Mouse (Mus musculus) neural tube, embryonic 14.5 days (tissue): Measurements from ENCODE around the gene Bik. TPM values are rescaled to one million over a fixed set of nuclear protein-coding genes. Genes with fewer than 3 reads are reported as not detected.
A peak's percentile ranks its signal among the peaks of the same experiment; 100 is the strongest.

ENCODE experiments used
- ATAC-seq: fragments of 200-750 bp; cut with Nextera tagmentation; 2 replicates; pipeline ENCODE4 v1.8.0; 2017; ENCODE audit warnings: low read depth, mild to moderate bottlenecking, moderate TSS enrichment, moderate library complexity
- H3K27ac ChIP-seq: fragments of 300-500 bp; sonication (generic); 2 replicates; pipeline ENCODE4 v1.5.1; 2014; ENCODE audit warnings: low read depth, mild to moderate bottlenecking, control low read depth, low read length, moderate library complexity, mixed read lengths
- H3K27me3 ChIP-seq: fragments of 300-500 bp; sonication (generic); 2 replicates; pipeline ENCODE4 v1.6.1; 2014; ENCODE audit warnings: low read length; ENCODE audit not compliant: control insufficient read depth, insufficient read depth
- H3K36me3 ChIP-seq: fragments of 300-500 bp; sonication (generic); 2 replicates; pipeline ENCODE4 v1.6.1; 2014; ENCODE audit warnings: low read length, mixed read lengths; ENCODE audit not compliant: control insufficient read depth, insufficient read depth
- H3K4me1 ChIP-seq: fragments of 300-500 bp; sonication (generic); 2 replicates; pipeline ENCODE4 v1.6.1; 2014; ENCODE audit warnings: low read length; ENCODE audit not compliant: control insufficient read depth, insufficient read depth
- H3K4me2 ChIP-seq: fragments of 300-500 bp; sonication (generic); 2 replicates; pipeline ENCODE4 v1.6.1; 2014; ENCODE audit warnings: mild to moderate bottlenecking, low read depth, low read length, control low read depth
- H3K4me3 ChIP-seq: fragments of 300-500 bp; sonication (generic); 2 replicates; pipeline ENCODE4 v1.5.1; 2014; ENCODE audit warnings: low read depth, low read length, control low read depth, mixed read lengths
- H3K9ac ChIP-seq: fragments of 300-500 bp; sonication (generic); replicated peaks from 2 replicates; pipeline ENCODE4 v1.6.1; 2014; ENCODE audit warnings: low read depth, mild to moderate bottlenecking, control low read depth, low read length, mixed read lengths
- H3K9me3 ChIP-seq: fragments of 300-500 bp; sonication (generic); 2 replicates; pipeline ENCODE4 v1.6.1; 2016; ENCODE audit warnings: low read length; ENCODE audit not compliant: control insufficient read depth
- WGBS: fragments of 180-500 bp; shearing (Covaris S2); extraction: QIAGEN DNeasy Blood & Tissue Kit; methylation state at CpG from one replicate; pipeline ENCODE4 v1.1.7; 2014; 5-methylcytosine and 5-hydroxymethylcytosine counted together
- polyA plus RNA-seq: library from polyadenylated mRNA; unstranded; fragments of >200 nt; fragmentation: Nextera tagmentation; extraction: Ambion mirVana; gene quantifications from 2 replicates; pipeline ENCODE4 v1.2.1, GENCODE M21; 2014

Gene Bik
- 0.52 and 0.73 TPM in 2 replicates for polyA plus RNA-seq

DNA sequence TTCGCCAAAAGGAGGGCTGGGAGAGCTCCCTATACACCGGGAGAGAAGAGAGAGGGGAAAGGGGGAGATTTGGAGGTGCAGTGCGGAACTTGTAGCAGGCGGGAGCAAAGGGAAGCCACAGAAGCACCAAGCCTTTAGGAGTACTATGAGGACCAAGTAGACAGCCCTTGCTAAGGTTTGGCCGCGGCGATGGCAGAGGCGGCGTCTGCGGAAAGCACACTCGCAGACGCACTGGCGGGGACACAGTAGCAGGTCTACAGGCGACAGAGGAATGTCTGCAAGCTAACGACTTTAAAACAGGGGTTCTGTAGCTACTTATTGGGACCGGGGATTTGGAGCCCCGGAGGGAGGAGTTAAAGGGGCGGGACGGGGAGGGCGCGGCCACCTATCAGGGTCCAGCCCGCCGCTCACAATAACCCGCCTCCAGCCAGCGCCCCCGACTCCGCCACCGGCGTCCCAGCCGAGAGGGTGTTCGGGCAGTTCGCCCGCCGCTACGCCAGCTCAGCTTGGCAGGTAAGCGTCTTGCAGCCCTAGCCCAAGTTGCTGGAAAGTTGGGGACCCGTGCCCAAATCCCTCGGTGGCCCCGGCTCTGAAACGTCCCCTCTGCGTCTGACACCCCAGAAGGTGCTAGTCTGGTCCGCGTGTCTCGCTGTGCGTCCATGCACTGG lies at the start of gene Bik:
TSS of gene Bik (plus strand) at position 439 of the 668 bp plus-strand sequence.
- H3K27ac ChIP-seq, result no peak within 1 kb of the TSS
- H3K36me3 ChIP-seq, result no peaks in the 10 kb centered on the region
- H3K27me3 ChIP-seq, result peaks cover 16% of the 10 kb centered on the region
- peak within 1 kb of the TSS; percentile 36 for H3K4me3 ChIP-seq
- peak within 1 kb of the TSS; percentile 93 for H3K4me2 ChIP-seq
- H3K9me3 ChIP-seq, result no peaks in the 10 kb centered on the region
- under 1% methylated on average over 45 of the region's 45 CpGs for WGBS
- H3K4me1 ChIP-seq, result peaks cover 15% of the 10 kb centered on the region
- H3K9ac ChIP-seq, result peak within 1 kb of the TSS; percentile 25; the same call in 1 of the 2 replicates
- ATAC-seq, result peak; percentile 31; the same call in 1 of the 2 replicates

DNA sequence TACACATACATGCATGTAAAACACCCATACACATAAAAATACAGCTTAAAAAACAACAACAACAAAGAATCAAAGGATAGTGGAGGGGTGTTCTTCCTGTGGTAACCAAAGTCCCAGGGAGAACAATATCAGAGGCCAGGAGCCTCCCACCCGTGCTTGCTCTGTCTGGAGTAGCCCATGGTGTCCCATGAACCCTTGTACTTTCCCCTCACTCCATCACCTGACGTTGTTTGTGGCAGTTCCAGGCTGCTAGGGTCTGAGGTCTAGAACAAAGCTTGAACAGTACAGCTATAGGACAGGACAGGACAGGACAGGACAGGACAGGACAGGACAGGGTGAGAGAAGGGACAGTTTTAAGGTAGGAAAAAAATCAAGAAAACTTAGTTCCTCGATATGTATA lies 48.6 kb upstream of the Bik start:
- no peak for ATAC-seq
- 71% methylated on average over 3 of the region's 3 CpGs for whole genome bisulfite sequencing

DNA sequence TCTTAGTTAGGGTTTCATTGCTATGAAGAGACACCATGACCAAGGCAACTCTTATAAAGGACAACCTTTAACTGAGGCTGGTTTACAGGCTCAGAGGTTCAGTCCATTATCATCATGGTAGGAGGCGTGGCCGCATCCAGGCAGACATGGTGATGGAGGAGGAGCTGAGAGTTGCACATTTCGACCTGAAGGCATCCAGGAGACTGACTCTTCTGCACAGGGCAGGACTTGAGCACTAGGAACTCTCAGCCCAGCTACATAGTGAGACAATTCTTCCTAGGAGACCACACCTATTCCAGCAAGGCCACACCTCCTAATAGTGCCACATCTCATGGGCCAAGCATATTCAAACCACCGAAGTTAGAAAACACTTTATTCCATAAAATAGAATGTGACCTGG lies 46.8 kb upstream of the Bik start:
- peaks cover 6% of the 10 kb centered on the region; the same call in 1 of the 2 replicates for H3K36me3 ChIP-seq
- no peak overlapping the region for H3K27ac ChIP-seq
- no peaks in the 10 kb centered on the region for H3K4me1 ChIP-seq
- H3K9me3 ChIP-seq, result no peaks in the 10 kb centered on the region
- WGBS, result 89% methylated on average over 4 of the region's 4 CpGs
- H3K4me3 ChIP-seq, result no peak overlapping the region
- ATAC-seq, result no peak
- no peak overlapping the region for H3K9ac ChIP-seq
- no peaks in the 10 kb centered on the region for H3K27me3 ChIP-seq
- H3K4me2 ChIP-seq, result no peak overlapping the region

More for the DNA sequence above, 48.6 kb upstream of the Bik start:
- H3K4me3 ChIP-seq, result no peak overlapping the region
- H3K27me3 ChIP-seq, result no peaks in the 10 kb centered on the region
- no peaks in the 10 kb centered on the region for H3K9me3 ChIP-seq
- no peaks in the 10 kb centered on the region; the same call in 1 of the 2 replicates for H3K36me3 ChIP-seq
- H3K4me1 ChIP-seq, result no peaks in the 10 kb centered on the region
- no peak overlapping the region for H3K27ac ChIP-seq
- no peak overlapping the region for H3K9ac ChIP-seq
- H3K4me2 ChIP-seq, result no peak overlapping the region

DNA sequence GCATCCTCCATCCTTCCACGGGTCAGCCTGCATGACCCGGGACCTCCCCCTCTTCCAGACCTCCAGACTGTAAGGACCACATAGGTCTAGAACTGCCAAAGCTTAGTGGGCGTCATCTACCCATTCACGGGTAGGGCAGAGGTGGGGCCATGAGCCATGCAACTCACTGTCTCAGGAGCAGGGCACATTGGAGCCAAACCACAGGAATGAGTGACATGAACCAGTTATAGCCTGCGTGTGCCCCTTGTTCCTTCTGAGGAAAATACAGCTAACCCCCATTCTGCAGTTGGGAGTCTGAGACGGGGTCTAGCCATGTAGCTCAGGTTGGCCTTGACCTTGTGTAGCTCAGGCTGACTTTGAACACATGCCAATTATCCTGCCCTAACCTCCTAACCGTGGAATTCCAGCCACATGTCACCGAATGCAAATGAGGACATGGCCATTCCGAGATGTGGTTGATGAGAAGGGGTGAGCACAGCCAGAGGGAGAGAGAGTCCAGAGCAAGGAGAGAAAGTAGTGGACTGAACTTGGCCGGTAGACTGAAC lies 45.4 kb upstream of the Bik start:
- Histone ChIP-seq H3K4me3 (no peak overlapping the region), H3K9me3 (no peaks in the 10 kb centered on the region), H3K27me3 (no peaks in the 10 kb centered on the region), H3K4me2 (no peak overlapping the region), H3K9ac (no peak overlapping the region), H3K36me3 (peaks cover 9% of the 10 kb centered on the region), H3K4me1 (no peaks in the 10 kb centered on the region), H3K27ac (no peak overlapping the region)
- no peak for ATAC-seq
- 72% methylated on average over 10 of the region's 10 CpGs for WGBS

DNA sequence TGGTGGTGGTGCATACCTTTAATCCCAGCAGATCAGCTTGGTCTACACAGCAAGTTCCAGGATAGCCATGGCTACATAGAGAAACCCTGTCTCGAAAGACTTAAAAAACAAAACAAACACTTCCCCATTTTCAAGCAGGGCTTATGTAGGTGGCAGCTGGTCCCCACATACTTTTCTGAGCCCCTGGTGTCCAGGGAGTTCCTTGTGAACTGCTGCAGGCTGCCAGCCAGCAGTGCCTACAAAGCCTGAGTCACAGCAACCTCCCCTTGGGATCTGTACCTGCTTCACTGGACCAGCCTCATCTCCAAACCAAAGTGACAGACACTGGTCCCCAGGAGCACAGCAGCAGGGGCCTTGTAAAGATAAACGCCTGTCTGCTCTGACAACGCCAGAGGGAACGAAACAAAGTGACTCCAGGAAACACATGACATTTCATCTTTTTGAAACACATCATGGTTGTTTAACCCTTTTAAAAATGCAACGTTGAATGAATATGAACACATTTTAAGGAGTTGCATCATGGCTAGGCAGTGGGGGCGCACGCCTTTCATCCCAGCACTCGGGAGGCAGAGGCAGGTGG lies 43.9 kb upstream of the Bik start:
- no peak overlapping the region for H3K4me2 ChIP-seq
- ATAC-seq, result no peak
- no peak overlapping the region for H3K4me3 ChIP-seq
- H3K36me3 ChIP-seq, result peaks cover 19% of the 10 kb centered on the region
- H3K9ac ChIP-seq, result no peak overlapping the region
- no peak overlapping the region for H3K27ac ChIP-seq
- no peaks in the 10 kb centered on the region for H3K4me1 ChIP-seq
- no peaks in the 10 kb centered on the region for H3K9me3 ChIP-seq
- no peaks in the 10 kb centered on the region for H3K27me3 ChIP-seq
- WGBS, result 76% methylated on average over 8 of the region's 8 CpGs

DNA sequence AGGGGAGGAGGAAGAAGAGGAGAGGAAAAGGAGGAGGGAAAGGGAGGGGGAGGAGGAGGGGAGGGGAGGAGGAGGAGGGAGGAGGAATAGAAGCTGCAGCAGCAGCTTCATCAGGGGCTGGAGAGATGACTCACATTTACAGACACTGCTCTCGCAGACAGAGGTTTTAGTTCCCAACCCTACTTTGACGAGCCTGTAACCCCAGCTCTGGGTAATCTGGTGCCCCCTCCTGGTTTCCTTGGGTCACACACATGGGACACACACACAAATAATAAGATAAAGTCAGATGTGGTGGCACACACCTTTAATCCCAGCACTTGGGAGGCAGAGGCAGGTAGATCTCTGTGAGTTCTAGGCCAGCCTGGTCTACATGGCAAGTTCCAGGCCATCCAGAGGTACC lies 43.2 kb upstream of the Bik start:
- ATAC-seq, result no peak
- no peak overlapping the region for H3K4me2 ChIP-seq
- H3K9me3 ChIP-seq, result no peaks in the 10 kb centered on the region
- H3K36me3 ChIP-seq, result peaks cover 23% of the 10 kb centered on the region
- 45% methylated on average over 2 of the region's 2 CpGs for WGBS
- no peak overlapping the region for H3K9ac ChIP-seq
- H3K27ac ChIP-seq, result no peak overlapping the region
- no peak overlapping the region for H3K4me3 ChIP-seq
- H3K4me1 ChIP-seq, result no peaks in the 10 kb centered on the region
- H3K27me3 ChIP-seq, result no peaks in the 10 kb centered on the region

DNA sequence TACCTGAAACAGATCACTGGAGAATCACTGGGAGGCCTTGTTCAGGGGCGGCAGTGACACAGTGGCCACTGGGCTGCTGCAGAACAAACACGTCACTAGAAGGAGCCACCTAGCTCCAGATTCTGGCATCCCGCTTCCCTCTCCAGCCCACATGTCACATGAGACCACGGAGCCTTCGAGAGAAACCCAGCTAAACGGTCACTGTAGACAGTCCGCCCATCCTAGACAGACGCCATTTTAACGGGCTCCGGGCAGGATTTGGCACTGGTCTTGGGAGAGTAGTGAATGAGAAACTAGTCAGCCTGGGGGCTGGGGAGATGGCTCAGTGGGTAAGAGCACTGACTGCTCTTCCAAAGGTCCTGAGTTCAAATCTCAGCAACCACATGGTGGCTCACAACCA lies 42.4 kb upstream of the Bik start:
- WGBS, result 90% methylated on average over 10 of the region's 10 CpGs
- Histone ChIP-seq H3K27me3 (no peaks in the 10 kb centered on the region), H3K4me3 (no peak overlapping the region), H3K9ac (no peak overlapping the region), H3K4me1 (no peaks in the 10 kb centered on the region), H3K27ac (no peak overlapping the region), H3K36me3 (peaks cover 23% of the 10 kb centered on the region), H3K9me3 (no peaks in the 10 kb centered on the region), H3K4me2 (no peak overlapping the region)
- ATAC-seq, result no peak

DNA sequence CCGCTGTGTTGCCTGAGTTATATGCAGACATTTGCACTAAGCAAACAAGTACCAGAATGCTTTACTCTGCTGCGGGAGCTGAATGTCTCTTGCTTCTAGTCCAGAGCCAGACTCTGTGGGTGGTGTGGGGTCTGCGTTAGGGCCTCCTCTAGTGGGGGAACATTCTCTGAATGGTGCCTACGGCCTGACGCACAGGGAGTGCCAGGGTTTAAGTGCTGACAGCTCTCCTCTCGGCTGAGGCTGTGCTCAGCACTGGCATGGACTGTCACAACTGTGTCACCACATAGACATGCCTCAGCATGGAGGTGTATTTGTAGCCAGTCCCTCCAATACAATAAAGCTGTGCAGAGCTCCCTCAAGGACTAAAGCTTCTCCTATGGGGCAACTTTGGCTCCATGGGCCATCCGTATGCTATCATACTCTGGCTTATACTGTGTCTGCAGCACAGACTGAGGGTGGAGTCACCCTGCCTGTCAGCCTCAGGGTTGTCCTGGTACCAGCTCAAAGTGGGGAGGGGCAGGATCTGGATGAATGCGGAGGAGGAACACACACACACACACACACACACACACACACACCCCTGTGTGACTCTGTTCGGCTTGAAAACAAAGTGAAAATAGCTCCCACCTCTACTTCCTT lies 39.1 kb upstream of the Bik start:
- H3K4me3 ChIP-seq, result no peak overlapping the region
- no peak for ATAC-seq
- no peak overlapping the region for H3K4me2 ChIP-seq
- H3K4me1 ChIP-seq, result no peaks in the 10 kb centered on the region
- 62% methylated on average over 9 of the region's 9 CpGs for WGBS
- H3K36me3 ChIP-seq, result peaks cover 38% of the 10 kb centered on the region
- H3K9ac ChIP-seq, result no peak overlapping the region
- H3K9me3 ChIP-seq, result no peaks in the 10 kb centered on the region
- no peaks in the 10 kb centered on the region for H3K27me3 ChIP-seq
- no peak overlapping the region for H3K27ac ChIP-seq

DNA sequence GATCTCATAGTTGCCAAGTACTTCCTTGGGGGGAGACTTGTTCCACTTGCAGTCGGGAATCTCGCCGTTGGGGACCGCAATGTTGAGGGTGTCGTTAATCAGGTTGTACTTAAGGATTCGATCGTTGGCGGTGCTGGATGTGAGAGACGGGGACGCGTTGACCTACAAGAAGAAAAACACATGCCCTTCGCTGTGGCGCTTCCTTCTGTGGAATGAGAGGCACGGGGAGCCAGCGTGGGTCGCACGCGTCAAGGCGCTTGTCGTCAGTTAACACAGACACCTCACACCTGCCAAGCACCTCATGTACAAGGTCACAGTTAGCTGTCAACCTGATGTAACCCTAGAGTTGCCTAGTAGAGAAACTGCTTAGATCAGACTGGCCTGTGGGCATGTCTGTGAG lies 37.2 kb upstream of the Bik start:
- H3K36me3 ChIP-seq, result peaks cover 45% of the 10 kb centered on the region
- no peaks in the 10 kb centered on the region for H3K27me3 ChIP-seq
- H3K9ac ChIP-seq, result no peak overlapping the region
- H3K4me2 ChIP-seq, result no peak overlapping the region
- no peak for ATAC-seq
- H3K27ac ChIP-seq, result no peak overlapping the region
- H3K4me1 ChIP-seq, result no peaks in the 10 kb centered on the region
- no peak overlapping the region for H3K4me3 ChIP-seq
- 90% methylated on average over 20 of the region's 20 CpGs for WGBS
- H3K9me3 ChIP-seq, result no peaks in the 10 kb centered on the region
